Mouse (Mus musculus) brown adipose tissue, adult 24 weeks (tissue): Measurements from ENCODE around the gene Mink1. TPM values are rescaled to one million over a fixed set of nuclear protein-coding genes. Genes with fewer than 3 reads are reported as not detected.

ENCODE experiments used
- H3K27ac ChIP-seq: fragments of 200-500 bp; replicated peaks from 2 replicates; pipeline ENCODE4 v1.5.1; 2012; ENCODE audit warnings: low read depth, mild to moderate bottlenecking, low read length
- H3K4me1 ChIP-seq: fragments of 200-500 bp; 2 replicates; pipeline ENCODE4 v1.6.1; 2012; ENCODE audit warnings: low read length, mixed read lengths; ENCODE audit not compliant: control insufficient read depth, insufficient read depth, insufficient read length
- H3K4me3 ChIP-seq: fragments of 200-500 bp; 2 replicates; pipeline ENCODE4 v1.5.1; 2012; ENCODE audit warnings: low read depth, mild to moderate bottlenecking, low read length, moderate library complexity; ENCODE audit not compliant: insufficient read depth
- polyA plus RNA-seq: library from polyadenylated mRNA; stranded (reverse); fragments of >200 nt; gene quantifications from 2 replicates; pipeline ENCODE4 v1.2.4, GENCODE M21; 2012; ENCODE audit not compliant: missing spikeins, insufficient read depth, insufficient read length

Gene Mink1
- polyA plus RNA-seq, 1 experiment = 18.5 TPM

DNA sequence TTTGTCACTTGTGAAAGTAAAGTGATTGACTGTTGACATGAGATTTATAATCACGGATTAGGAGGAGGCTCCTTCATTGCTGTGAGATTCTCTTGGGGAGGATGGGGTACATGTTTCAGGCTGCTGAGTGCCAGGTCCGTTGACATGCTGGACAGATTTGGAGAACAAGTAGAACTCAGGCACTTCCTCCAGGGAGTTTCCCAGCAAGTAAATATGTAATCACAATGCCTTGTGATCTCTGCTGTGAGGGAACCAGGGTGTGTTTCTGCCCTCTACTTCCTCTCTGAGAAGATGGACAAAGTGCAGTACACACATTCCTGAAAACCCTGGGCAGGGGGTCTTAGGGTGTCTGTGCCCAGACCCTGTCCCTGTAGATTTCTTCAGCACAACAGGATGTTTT is 33.0 kb downstream of the Mink1 start:
- Histone ChIP-seq H3K27ac (peak overlapping the region; percentile 92), H3K4me1 (peaks cover 34% of the 10 kb centered on the region)

GRCm38 (mm10) chr11:70596094-70596493 is 33.4 kb downstream of the Mink1 start:
- no peak overlapping the region for H3K4me3 ChIP-seq
- H3K27ac ChIP-seq = peak overlapping the region; percentile 92
- peaks cover 34% of the 10 kb centered on the region for H3K4me1 ChIP-seq

More for the DNA sequence above, 33.0 kb downstream of the Mink1 start:
- no peak overlapping the region for H3K4me3 ChIP-seq

DNA sequence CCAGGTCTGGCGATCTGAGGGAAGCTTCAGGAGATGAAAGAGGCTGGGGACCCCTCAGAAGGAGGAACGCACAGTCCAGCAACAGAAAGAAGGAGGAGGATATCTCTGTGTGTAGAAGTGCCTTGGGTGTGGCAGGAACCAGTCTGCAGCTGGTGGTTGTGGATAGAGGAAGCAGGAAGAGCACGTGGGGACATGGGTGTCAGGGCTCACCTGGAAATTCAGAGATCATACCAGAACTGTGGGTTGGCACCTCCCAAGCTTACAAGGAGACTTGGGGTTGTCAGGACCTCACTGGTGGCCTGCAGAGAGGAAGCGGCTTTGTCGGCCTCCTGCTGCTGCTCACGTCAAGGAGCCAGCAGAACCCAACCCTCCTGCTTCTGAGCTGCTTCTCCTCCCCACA is 34.6 kb downstream of the Mink1 start:
- peaks cover 34% of the 10 kb centered on the region for H3K4me1 ChIP-seq
- H3K4me3 ChIP-seq = no peak overlapping the region
- no peak overlapping the region; the same call in 1 of the 2 replicates for H3K27ac ChIP-seq

GRCm38 (mm10) chr11:70598451-70598953 is 35.8 kb downstream of the Mink1 start:
- H3K27ac ChIP-seq = no peak overlapping the region
- peaks cover 33% of the 10 kb centered on the region for H3K4me1 ChIP-seq
- no peak overlapping the region for H3K4me3 ChIP-seq

GRCm38 (mm10) chr11:70605024-70605566 is 42.4 kb downstream of the Mink1 start:
- Histone ChIP-seq H3K4me3 (no peak overlapping the region), H3K4me1 (no peaks in the 10 kb centered on the region), H3K27ac (no peak overlapping the region)

GRCm38 (mm10) chr11:70606717-70607116 is 44.0 kb downstream of the Mink1 start:
- H3K4me1 ChIP-seq = no peaks in the 10 kb centered on the region
- no peak overlapping the region for H3K27ac ChIP-seq
- no peak overlapping the region for H3K4me3 ChIP-seq

DNA sequence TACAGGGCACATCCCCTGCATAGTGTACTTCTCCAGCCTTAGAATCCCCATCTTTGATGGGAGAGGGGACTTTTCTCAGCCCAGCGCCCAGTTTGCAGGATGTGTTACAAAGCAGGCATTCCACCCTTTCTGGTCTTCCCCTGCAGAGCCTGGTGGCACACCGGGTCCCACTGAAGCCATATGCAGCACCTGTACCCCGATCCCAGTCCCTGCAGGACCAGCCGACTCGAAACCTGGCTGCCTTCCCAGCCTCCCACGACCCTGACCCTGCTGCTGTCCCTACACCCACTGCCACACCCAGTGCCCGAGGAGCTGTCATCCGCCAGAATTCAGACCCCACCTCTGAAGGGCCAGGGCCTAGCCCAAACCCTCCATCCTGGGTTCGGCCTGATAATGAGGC is 44.9 kb downstream of the Mink1 start:
- Histone ChIP-seq H3K4me3 (no peak overlapping the region), H3K4me1 (no peaks in the 10 kb centered on the region), H3K27ac (no peak overlapping the region)

GRCm38 (mm10) chr11:70608381-70609066 is 45.8 kb downstream of the Mink1 start:
- Histone ChIP-seq H3K4me3 (no peak overlapping the region), H3K27ac (no peak overlapping the region), H3K4me1 (no peaks in the 10 kb centered on the region)

- no peak overlapping the region for H3K4me3 ChIP-seq
- H3K4me1 ChIP-seq = no peaks in the 10 kb centered on the region
- H3K27ac ChIP-seq = no peak overlapping the region
Observed at GRCm38 (mm10) chr11:70610752-70611151, 48.1 kb downstream of the Mink1 start.

DNA sequence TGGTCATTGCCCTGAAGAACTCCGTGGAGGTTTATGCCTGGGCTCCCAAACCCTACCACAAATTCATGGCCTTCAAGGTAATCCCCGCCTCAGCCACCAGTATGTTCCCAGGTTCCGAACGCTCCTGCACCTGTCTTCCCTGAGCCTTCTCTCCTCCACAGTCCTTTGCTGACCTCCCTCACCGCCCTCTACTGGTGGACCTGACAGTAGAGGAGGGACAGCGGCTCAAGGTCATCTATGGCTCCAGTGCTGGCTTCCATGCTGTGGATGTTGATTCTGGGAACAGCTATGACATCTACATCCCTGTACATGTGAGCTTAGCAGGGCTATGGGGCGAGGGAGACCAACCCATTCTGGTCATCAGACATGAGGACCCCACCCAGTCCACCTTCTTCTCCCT is 49.8 kb downstream of the Mink1 start:
- Histone ChIP-seq H3K4me3 (no peak overlapping the region), H3K27ac (no peak overlapping the region), H3K4me1 (no peaks in the 10 kb centered on the region)

DNA sequence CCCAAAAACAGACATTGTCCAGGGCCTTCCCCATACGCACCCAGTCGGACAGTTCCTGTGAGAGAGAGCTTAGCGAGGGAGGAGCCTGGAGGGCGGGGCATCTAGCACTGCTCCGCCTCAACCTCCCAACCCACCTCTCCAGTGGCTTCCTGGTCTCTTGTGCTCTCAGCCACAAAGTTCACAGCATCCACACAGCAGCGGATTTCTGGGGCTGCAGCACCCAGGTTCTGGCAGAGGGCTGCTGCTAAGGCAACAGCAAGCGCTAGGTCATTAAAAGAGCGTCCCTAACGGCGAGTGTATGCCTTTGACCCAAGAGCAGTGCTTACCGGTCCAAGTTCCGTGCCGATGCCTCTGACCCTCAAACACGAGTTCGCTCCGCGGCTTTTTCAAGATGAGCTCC is 52.4 kb downstream of the Mink1 start:
- Histone ChIP-seq H3K4me3 (peak overlapping the region; percentile 56), H3K27ac (no peak overlapping the region)

DNA sequence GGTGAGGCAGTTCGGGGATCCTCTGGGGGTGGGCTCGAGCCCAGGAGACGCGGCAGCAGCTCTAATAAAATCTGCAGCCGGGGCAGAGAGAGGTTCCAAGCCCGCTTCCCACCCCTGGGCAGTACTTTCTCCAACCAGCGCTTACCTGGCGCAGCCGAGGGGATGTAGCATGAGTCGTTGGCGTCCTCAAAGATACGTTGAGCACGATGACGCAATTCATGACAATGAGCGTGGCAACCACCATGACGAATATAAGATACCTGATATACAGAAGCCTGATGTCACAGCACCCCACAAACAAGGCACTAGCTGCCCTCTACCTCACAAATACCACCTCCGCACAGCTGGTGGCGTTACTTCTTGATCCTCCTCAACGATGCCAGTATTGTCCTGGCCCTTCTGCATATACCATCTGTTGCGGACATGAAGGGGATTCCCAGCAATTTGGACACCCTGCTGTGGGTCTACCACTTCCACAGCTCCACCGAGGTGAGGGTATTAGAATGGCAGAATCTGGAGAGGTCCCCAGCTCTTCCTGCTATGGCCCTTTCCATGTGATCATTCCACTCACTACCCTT is 52.9 kb downstream of the Mink1 start, which contains the start of gene 4930544D05Rik:
4930544D05Rik (plus strand) TSS at position 333 of the 578 bp plus-strand sequence.
- Histone ChIP-seq H3K27ac (no peak within 1 kb of the TSS), H3K4me1 (no peaks in the 10 kb centered on the region), H3K4me3 (peak within 1 kb of the TSS; percentile 56)

More for the DNA sequence above, 52.4 kb downstream of the Mink1 start:
- H3K4me1 ChIP-seq = no peaks in the 10 kb centered on the region

- H3K4me1 ChIP-seq = no peaks in the 10 kb centered on the region
Observed at GRCm38 (mm10) chr11:70619101-70619500, 56.4 kb downstream of the Mink1 start, which contains the start of gene Chrne. TSS of gene Chrne (minus strand) at chr11:70619216.

DNA sequence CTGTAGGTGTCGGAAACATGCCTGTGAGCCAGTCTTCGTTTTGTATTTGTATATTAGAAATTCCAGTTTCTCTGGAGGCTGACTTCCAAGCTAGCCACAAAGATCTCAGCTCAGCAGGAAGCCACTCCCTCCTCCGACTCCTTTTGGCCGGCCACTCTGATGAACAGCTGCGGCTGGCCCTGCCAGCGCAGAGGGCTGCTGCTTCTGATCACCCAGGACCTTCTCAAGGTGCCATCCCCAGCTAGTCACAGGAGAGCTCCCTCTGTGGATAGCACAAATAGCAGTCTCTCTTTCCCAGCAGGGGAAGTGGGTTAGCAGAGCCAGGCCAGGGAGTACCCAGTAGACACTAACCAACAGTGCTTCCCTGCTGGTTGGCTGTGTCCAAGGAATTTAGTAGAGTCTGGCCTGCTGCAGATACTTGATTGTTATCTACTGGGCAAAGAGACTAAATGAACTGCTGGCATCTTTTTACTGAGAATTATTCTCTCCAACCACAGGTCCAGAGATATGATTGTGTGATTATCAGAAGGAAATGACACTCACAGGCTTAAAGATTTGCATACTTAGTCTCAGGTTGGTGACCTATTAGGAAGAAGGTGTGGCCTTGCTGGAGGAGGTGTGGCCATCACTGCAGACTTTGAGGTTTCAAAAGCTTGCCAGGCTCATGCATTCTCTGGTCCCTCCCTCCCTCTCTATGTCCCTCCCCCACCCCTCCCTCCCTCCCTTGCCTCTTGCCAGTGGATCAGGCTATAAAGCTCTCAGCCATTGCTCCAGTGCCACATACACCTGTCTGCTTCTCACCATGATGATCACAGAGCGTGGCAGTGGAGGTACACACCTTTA is 59.5 kb downstream of the Mink1 start:
- Histone ChIP-seq H3K4me3 (no peak overlapping the region), H3K4me1 (no peaks in the 10 kb centered on the region), H3K27ac (no peak overlapping the region)

More at GRCm38 (mm10) chr11:70619101-70619500, 56.4 kb downstream of the Mink1 start, which contains the start of gene Chrne:
- Histone ChIP-seq H3K27ac (no peak within 1 kb of the TSS), H3K4me3 (no peak within 1 kb of the TSS)
